Mouse (Mus musculus) layer of hippocampus, adult 18-20 months (tissue): ENCODE data around the gene Sh2d3c. TPM values are rescaled to one million over a fixed set of nuclear protein-coding genes. Genes with fewer than 3 reads are reported as not detected.

ENCODE experiments used
- DNase-seq, 2 experiments: peaks; one replicate each; pipeline ENCODE4 v3.0.0; 2022; ENCODE audit warnings: low spot score in 2 of 2
- long read RNA-seq: library from polyadenylated mRNA; stranded (forward); transcript quantifications from one replicate; pipeline ENCODE4 v2.0.0, GENCODE M21; 2021
- total RNA-seq, 2 experiments: library from RNA; stranded (reverse); gene quantifications; 2 replicates each; pipeline ENCODE4 v1.2.3; 2021

The Sh2d3c gene
- total RNA-seq: 10 to 100 TPM; 16.6 to 19.4 TPM
- long read RNA-seq, partial matches to known transcripts: 12 of 19 reads
- long read RNA-seq, other reads (novel, unspliced or antisense): 4 of 19 reads

DNA sequence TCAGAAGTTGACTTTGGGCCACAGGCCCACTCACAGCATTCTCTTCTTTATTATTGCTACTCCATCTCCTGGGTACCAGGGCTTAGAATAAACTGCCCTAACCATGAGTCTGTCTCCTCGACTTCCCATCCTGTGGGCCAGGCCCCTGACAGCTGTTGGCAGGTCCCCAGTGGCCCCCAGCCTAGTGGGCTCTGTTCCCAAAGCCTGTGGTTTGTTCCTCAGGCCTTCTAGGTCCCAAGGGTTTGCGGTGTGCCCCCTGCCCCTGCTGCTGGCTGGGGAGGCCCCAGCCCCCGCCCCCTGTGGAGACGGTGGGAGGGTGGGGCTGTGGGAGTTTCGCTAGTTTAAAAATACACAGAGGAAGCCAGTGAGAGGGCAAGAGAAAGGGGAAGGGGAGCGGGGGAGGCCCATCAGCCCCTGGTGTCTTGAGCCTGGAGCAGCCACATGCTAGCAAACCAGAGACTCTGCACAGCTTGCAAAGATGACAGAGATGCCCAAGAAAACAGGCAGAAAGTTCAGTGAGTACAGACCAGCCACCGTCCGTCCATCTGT, at the start of gene Sh2d3c:
Gene Sh2d3c, plus strand, starts transcription at position 375 of the 549 bp plus-strand sequence.
- DNase-seq: no peak

- no peak for DNase-seq
Observed at GRCm38 (mm10) chr2:32671147-32671546, 49.7 kb upstream of the Sh2d3c start.

DNA sequence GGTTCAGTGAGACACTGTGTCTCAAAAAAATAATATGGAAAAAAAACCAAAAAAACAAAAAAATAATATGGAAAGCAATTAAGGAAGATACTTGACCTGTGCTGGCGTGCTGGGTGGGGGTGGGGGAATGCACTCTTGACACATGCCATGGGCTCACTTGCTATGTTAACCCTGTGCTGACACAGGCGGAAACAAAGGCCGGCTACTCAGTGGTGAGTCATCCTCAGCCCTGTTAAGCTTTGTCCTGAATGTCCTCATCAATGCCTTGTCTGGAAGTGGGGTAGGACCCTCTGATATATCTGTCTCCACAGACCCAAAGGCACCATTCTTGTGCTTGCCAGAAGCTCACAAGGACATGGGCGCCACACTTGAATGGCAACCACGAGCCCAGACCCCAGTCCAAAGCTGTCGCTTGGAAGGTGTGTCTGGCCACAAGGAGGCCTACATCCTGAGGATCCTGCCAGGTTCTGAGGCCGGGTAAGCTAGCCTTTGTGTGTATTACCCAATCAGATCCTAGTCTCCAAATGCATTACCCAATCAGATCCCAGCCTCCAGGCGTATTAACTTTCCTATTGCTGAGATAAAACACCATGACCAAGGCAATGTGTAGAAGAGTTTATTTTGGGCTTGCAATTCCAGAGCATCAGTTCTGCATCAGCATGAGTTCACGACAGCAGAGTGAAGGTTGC, 48.8 kb upstream of the Sh2d3c start:
- no peak for DNase-seq

- no peak for DNase-seq
Observed at GRCm38 (mm10) chr2:32673176-32673917, 47.5 kb upstream of the Sh2d3c start.

DNA sequence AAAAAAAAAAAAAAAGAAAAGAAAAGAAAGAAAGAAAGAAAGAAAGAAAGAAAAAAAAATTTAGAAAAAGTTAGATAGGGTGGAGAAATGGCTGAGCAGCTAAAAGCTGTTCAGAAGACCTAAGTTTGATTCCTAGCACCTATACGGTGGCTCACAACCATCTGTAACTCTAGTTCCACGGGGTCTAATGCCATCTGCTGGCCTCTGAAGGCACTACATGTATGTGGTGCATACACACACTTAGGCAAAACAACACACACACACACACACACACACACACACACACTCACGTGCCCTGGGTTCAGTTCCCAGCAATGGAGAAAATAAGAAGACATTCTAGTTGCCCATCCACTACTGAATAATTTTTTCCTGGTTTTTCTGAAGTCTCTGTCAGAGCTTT, 44.0 kb upstream of the Sh2d3c start:
- DNase-seq: no peak

GRCm38 (mm10) chr2:32677683-32678082, 43.2 kb upstream of the Sh2d3c start:
- DNase-seq: no peak

DNA sequence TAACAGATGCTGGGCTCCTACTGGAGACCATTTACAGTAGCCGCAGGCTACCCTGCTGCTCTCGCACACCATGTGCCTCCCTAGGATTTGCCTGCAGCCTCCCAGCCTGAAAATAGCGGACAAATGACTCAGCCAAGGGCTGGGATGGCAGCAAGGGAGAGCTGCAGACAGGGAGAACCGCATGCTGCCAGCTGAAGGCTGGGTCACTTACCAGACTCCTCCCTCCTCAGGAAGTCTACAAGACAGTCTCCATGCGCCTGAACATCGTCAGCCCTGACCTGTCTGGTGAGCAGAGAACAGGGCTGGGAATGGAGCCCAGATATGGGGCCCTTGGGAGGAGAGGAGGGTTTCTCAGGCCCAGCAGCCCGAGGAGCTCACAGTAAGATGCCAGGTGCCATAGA, 40.8 kb upstream of the Sh2d3c start:
- no peak for DNase-seq

DNA sequence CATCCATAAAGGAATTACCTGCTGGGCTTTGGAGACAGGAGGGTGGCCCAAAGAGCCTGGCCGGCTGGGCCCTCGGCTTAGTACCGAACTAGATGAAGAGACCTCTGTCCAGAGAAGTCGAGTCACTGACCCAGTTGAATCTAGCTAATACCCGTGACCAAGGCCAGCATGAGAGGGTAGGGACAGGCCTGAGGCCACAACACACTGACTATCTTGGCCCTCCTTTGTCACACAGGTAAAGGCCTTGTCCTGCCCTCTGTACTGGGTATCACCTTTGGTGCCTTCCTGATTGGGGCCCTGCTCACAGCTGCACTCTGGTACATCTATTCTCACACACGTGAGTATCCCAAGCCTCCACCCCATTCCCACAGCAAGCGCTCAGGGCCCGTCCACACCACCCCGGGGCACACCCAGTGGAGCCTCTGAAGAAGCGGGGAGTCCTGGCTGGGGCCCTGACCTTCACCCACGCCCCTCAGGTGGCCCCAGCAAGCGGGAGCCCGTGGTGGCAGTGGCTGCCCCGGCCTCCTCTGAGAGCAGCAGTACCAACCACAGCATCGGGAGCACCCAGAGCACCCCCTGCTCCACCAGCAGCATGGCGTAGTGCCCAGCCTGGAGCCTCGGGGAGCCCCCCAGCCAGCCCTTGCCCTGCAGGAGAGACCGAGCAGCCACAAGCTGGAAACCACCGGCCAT, 39.7 kb upstream of the Sh2d3c start:
- DNase-seq: no peak

DNA sequence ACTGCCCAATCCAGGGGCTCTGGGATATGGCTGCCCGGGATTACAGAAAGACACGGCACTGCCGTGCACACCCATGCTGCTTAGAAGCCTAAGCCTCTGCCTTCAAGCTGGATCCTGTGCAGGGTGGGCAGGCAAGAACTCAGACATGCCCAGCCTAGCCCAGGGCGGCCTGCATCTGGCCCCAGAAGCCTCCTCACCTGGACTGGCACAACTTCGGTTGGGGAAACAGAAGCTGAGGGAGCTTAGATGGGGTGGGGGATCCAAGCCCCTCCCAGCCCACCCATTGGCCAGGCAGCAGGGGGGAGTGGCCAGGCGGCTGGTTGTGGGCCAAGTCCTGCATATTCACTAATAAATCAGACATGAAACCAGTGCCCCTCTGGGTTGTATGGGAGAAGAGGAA, 39.1 kb upstream of the Sh2d3c start:
- no peak for DNase-seq

- no peak for DNase-seq
Observed at GRCm38 (mm10) chr2:32682721-32683417, 38.0 kb upstream of the Sh2d3c start.

DNA sequence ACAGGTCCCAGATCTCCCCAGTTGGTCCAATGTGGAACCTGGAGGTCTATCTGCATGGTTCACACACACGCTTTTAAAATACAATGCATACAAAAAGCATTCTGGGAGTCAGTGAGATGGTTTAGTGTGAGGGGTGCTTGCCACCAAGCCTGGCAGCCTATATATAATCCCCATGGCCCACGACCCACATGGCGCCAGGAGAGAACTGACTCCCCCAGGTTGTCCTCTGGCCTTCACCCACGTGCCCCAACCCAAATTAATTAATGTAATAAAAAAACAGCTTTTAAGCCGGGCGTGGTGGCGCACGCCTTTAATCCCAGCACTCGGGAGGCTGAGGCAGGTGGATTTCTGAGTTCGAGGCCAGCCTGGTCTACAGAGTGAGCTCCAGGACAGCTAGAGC, 37.2 kb upstream of the Sh2d3c start:
- DNase-seq: no peak

GRCm38 (mm10) chr2:32684681-32685428, 36.0 kb upstream of the Sh2d3c start:
- DNase-seq: no peak

DNA sequence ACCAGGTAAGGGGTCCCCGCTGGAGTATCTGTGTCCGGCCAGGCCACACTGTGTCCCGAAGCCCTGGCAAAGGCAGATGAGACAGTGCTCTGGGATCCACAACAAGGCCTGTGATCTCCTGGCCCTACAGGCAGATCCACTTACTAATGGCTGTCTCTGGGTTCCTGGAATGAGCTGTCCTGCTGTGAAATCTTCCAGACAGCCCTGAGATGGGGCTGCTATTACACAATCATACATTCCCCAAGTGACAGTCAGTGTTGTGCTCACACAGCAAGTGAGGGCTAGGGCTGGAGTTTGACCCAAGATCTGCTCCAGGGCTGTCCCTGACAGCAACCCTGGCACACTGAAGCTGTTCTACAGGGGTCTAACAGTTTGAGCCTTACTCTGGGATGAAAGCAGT, 35.0 kb upstream of the Sh2d3c start:
- DNase-seq: no peak

DNA sequence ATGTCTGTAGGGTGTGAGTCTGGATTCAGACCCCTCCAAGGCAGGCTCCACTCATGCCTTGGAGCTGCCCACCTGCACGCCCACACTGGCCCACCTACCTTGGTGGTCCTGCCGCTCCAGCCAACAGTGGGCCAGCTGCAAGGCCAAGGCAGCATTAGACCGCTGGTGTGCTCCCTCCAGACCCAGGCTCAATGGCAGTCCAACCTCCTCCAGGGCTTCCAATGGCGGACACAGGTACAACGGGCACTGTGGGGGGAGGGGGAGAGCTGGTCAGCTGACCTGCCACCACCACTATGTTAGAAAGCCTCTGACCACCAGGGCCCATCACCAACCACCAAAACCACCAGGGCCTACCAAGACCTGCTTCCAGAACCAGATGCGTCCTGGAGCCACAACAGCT, 34.2 kb upstream of the Sh2d3c start:
- DNase-seq: no peak

GRCm38 (mm10) chr2:32687562-32687961, 33.3 kb upstream of the Sh2d3c start:
- no peak for DNase-seq

- peak; percentile 83 to 94 for DNase-seq
Observed at GRCm38 (mm10) chr2:32689420-32689819, 31.4 kb upstream of the Sh2d3c start.

- no peak for DNase-seq
Observed at GRCm38 (mm10) chr2:32691041-32691440, 29.8 kb upstream of the Sh2d3c start.

GRCm38 (mm10) chr2:32692496-32692895, 28.4 kb upstream of the Sh2d3c start:
- DNase-seq: no peak

- DNase-seq: no peak
Observed at GRCm38 (mm10) chr2:32693282-32693681, 27.6 kb upstream of the Sh2d3c start.

DNA sequence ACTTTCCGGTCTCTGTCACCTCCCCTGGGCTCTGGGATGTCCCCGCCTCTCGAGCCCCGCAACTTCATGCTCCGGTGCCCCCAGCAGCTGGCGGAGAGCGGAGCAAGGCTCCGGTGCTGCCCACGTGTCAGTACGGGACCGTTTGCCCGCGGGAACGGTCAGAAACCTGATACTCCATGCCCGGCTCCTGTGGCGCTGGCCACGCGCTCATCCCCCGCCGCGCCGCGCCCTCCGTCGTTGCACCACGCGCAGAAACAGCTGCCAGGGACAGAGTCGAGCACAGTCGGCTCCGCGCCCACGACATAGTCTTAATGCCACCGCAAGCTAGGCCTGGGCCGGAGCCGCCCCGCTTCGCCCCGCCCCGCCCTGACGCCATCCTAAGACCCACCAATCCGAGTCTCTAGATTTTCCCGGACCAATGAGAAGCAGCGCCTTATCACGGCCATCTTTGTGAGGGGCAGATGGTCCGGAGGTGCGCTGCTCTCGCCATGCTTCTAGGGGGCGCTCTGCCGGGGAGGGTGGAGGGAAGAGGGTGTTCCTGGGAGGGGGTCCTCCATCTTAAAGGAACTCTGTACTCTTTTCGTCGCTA, 26.9 kb upstream of the Sh2d3c start:
- DNase-seq: peak; percentile 94 to 96
